Mouse (Mus musculus): ENCODE measurements at regions not wholly inside any gene's neighbourhood (a gene's known extent, or its start where the extent isn't known, plus 50 kb on each side); places are given as distances from the start of the nearest gene placed in this dataset.

GRCm38 (mm10) chr2:106553666-106554065 lies 139.4 kb upstream of the Mpped2 start:
- no peak for TF ChIP-seq CTCF (IDR thresholded peaks at IDR 0.05; ENCODE audit: low read depth, low read length)
- no peak for TF ChIP-seq TAL1 (conservative IDR thresholded peaks at IDR 0.05; ENCODE audit: low read depth, low read length)
- no peak for TF ChIP-seq POLR2AphosphoS5 (IDR thresholded peaks at IDR 0.05; ENCODE audit: insufficient replicate concordance, low read depth, low read length)
- no peak for TF ChIP-seq GATA1 (IDR thresholded peaks at IDR 0.05; ENCODE audit: borderline replicate concordance, low read length)
- no peak for TF ChIP-seq GATA2 (IDR thresholded peaks at IDR 0.05; ENCODE audit: borderline replicate concordance, low read depth, low read length)

Measured in G1E (cell line).